Mouse (Mus musculus) liver, embryonic 14.5 days (tissue): Measurements from ENCODE around the gene Olfr736. TPM values are rescaled to one million over a fixed set of nuclear protein-coding genes. Genes with fewer than 3 reads are reported as not detected.

Source experiments
- ATAC-seq: fragments of 200-750 bp; cut with Nextera tagmentation; 2 replicates; pipeline ENCODE4 v1.8.0; 2017; ENCODE audit warnings: moderate number of reproducible peaks, mild to moderate bottlenecking, moderate library complexity; ENCODE audit not compliant: insufficient read depth
- DNase-seq, 3 experiments: peaks; one replicate each; pipeline ENCODE4 v3.0.0-alpha.2; 2012 to 2013; ENCODE audit warnings: low read depth in 3 of 3, low spot score in 3 of 3
- H3K27ac ChIP-seq: fragments of 300-500 bp; sonication (generic); 2 replicates; pipeline ENCODE4 v1.5.1; 2014; ENCODE audit warnings: moderate library complexity, mild to moderate bottlenecking, control low read depth, inconsistent platforms
- H3K27me3 ChIP-seq: fragments of 300-500 bp; sonication (generic); 2 replicates; pipeline ENCODE4 v1.6.1; 2014; ENCODE audit warnings: mild to moderate bottlenecking, low read length, moderate library complexity; ENCODE audit not compliant: control insufficient read depth, insufficient read depth
- H3K36me3 ChIP-seq: fragments of 300-500 bp; sonication (generic); replicated peaks from 2 replicates; pipeline ENCODE4 v1.6.1; 2014; ENCODE audit warnings: low read depth; ENCODE audit not compliant: control insufficient read depth, insufficient read depth
- H3K4me1 ChIP-seq, 2 experiments: fragments of 200-500 bp in 1 of 2; fragments of 300-500 bp in 1 of 2; sonication (generic) in 1 of 2; replicated peaks; 2 replicates each; pipeline ENCODE4 v1.6.1; 2012 to 2014; ENCODE audit warnings: antibody characterized with exemption in 1 of 2, inconsistent platforms in 1 of 2, low read length in 1 of 2; ENCODE audit not compliant: control insufficient read depth in 2 of 2, insufficient read depth in 2 of 2
- H3K4me2 ChIP-seq: fragments of 300-500 bp; sonication (generic); 2 replicates; pipeline ENCODE4 v1.6.1; 2014; ENCODE audit warnings: low read depth, mild to moderate bottlenecking, control low read depth, moderate library complexity
- H3K4me3 ChIP-seq, 2 experiments: fragments of 200-500 bp in 1 of 2; fragments of 300-500 bp in 1 of 2; sonication (generic) in 1 of 2; 2 replicates each; pipeline ENCODE4 v1.5.1; 2012 to 2014; ENCODE audit warnings: low read depth in 2 of 2, low read length in 2 of 2, mild to moderate bottlenecking in 2 of 2, control low read depth in 1 of 2, inconsistent platforms in 1 of 2, moderate library complexity in 1 of 2; ENCODE audit not compliant: insufficient read depth in 1 of 2
- H3K9ac ChIP-seq: fragments of 300-500 bp; sonication (generic); replicated peaks from 2 replicates; pipeline ENCODE4 v1.6.1; 2014; ENCODE audit warnings: mild to moderate bottlenecking, control low read depth, moderate library complexity
- H3K9me3 ChIP-seq: fragments of 300-500 bp; sonication (generic); 2 replicates; pipeline ENCODE4 v1.6.1; 2016; ENCODE audit warnings: low read length, mixed read lengths; ENCODE audit not compliant: control insufficient read depth
- CTCF ChIP-seq: IDR thresholded peaks from 2 replicates; pipeline ENCODE4 v1.5.1; 2016; ENCODE audit warnings: antibody characterized with exemption, low read depth, control low read depth
- EP300 ChIP-seq: IDR thresholded peaks from 2 replicates; pipeline ENCODE4 v1.6.1; 2016; ENCODE audit warnings: antibody characterized with exemption, low read depth
- WGBS: fragments of 180-500 bp; shearing (Covaris S2); extraction: QIAGEN DNeasy Blood & Tissue Kit; methylation state at CpG from one replicate; pipeline ENCODE4 v1.1.7; 2014; ENCODE audit not compliant: insufficient replicate concordance; 5-methylcytosine and 5-hydroxymethylcytosine counted together
- polyA plus RNA-seq, 2 experiments: library from polyadenylated mRNA; depleted of rRNA in 1 of 2; stranded (reverse) in 1 of 2; unstranded in 1 of 2; fragments of >200 nt; fragmentation: Nextera tagmentation in 1 of 2; extraction: Ambion mirVana in 1 of 2; gene quantifications; 2 replicates each; pipeline versions ENCODE4 v1.2.1 to v1.2.3; 2012 to 2014

Olfr736 gene
- polyA plus RNA-seq, 2 experiments = not detected

GRCm38 (mm10) chr14:50360480-50360879, 20.5 kb upstream of the Olfr736 start:
- H3K4me2 ChIP-seq = no peak overlapping the region
- ATAC-seq (no peak), DNase-seq (no peak)
- H3K27me3 ChIP-seq = no peaks in the 10 kb centered on the region
- WGBS = 46% methylated on average over 3 of the region's 3 CpGs
- no peak overlapping the region for H3K9ac ChIP-seq
- H3K27ac ChIP-seq = no peak overlapping the region
- H3K4me3 ChIP-seq = no peak overlapping the region
- no peaks in the 10 kb centered on the region for H3K9me3 ChIP-seq
- TF ChIP-seq CTCF (no peak), EP300 (no peak)
- no peaks in the 10 kb centered on the region for H3K4me1 ChIP-seq
- no peaks in the 10 kb centered on the region for H3K36me3 ChIP-seq

- TF ChIP-seq EP300 (no peak), CTCF (no peak)
- no peaks in the 10 kb centered on the region for H3K9me3 ChIP-seq
Measured at GRCm38 (mm10) chr14:50363561-50363960, 17.4 kb upstream of the Olfr736 start.

GRCm38 (mm10) chr14:50407268-50407667, 26.3 kb downstream of the Olfr736 start, which contains the start of gene Olfr738:
Gene Olfr738, plus strand, starts transcription at chr14:50407568.
- DNase-seq = no peak
- H3K4me2 ChIP-seq = no peak within 1 kb of the TSS
- no peak within 1 kb of the TSS for H3K9ac ChIP-seq
- H3K4me3 ChIP-seq = no peak within 1 kb of the TSS
- H3K4me1 ChIP-seq = no peaks in the 10 kb centered on the region
- no peaks in the 10 kb centered on the region for H3K9me3 ChIP-seq
- 78% methylated on average over 1 of the region's 1 CpGs for WGBS
- H3K36me3 ChIP-seq = no peaks in the 10 kb centered on the region
- ATAC-seq = no peak
- H3K27me3 ChIP-seq = no peaks in the 10 kb centered on the region
- no peak within 1 kb of the TSS for H3K27ac ChIP-seq
- TF ChIP-seq EP300 (no peak), CTCF (no peak)

More at GRCm38 (mm10) chr14:50363561-50363960, 17.4 kb upstream of the Olfr736 start:
- Histone ChIP-seq H3K4me2 (no peak overlapping the region), H3K36me3 (no peaks in the 10 kb centered on the region), H3K27ac (no peak overlapping the region), H3K27me3 (no peaks in the 10 kb centered on the region), H3K4me3 (no peak overlapping the region), H3K9ac (no peak overlapping the region), H3K4me1 (no peaks in the 10 kb centered on the region)
- DNase-seq (no peak), ATAC-seq (no peak)
- 48% methylated on average over 2 of the region's 2 CpGs for WGBS

- Histone ChIP-seq H3K4me1 (no peaks in the 10 kb centered on the region), H3K4me3 (no peak within 1 kb of the TSS), H3K27ac (no peak within 1 kb of the TSS), H3K9me3 (no peaks in the 10 kb centered on the region), H3K4me2 (no peak within 1 kb of the TSS), H3K36me3 (no peaks in the 10 kb centered on the region), H3K9ac (no peak within 1 kb of the TSS), H3K27me3 (no peaks in the 10 kb centered on the region)
- WGBS = 42% methylated on average over 2 of the region's 2 CpGs
- TF ChIP-seq EP300 (no peak), CTCF (no peak)
- ATAC-seq (no peak), DNase-seq (no peak)
Measured at GRCm38 (mm10) chr14:50418326-50418725, 37.4 kb downstream of the Olfr736 start, which contains the start of gene Olfr739. Gene Olfr739, plus strand, starts transcription at chr14:50418626.

Other genes with a start within 250 kb of the Olfr736 start
- not detected in 2 replicates for gene Olfr728, start 238.5 kb upstream of the Olfr736 start, polyA plus RNA-seq (2012; rRNA removed)
- not detected in 2 replicates for gene Olfr728, start 238.5 kb upstream of the Olfr736 start, polyA plus RNA-seq (2014; fragmentation: Nextera tagmentation; extraction: Ambion mirVana)
- gene Olfr729, start 228.3 kb upstream of the Olfr736 start, polyA plus RNA-seq (2012; rRNA removed) = not detected in 2 replicates
- gene Olfr729, start 228.3 kb upstream of the Olfr736 start, polyA plus RNA-seq (2014; fragmentation: Nextera tagmentation; extraction: Ambion mirVana) = not detected in 2 replicates
- not detected in 2 replicates for gene Olfr730, start 193.0 kb upstream of the Olfr736 start, polyA plus RNA-seq (2012; rRNA removed)
- not detected in 2 replicates for gene Olfr730, start 193.0 kb upstream of the Olfr736 start, polyA plus RNA-seq (2014; fragmentation: Nextera tagmentation; extraction: Ambion mirVana)
- gene Olfr731, start 139.3 kb upstream of the Olfr736 start, polyA plus RNA-seq (2012; rRNA removed) = not detected in 2 replicates
- gene Olfr731, start 139.3 kb upstream of the Olfr736 start, polyA plus RNA-seq (2014; fragmentation: Nextera tagmentation; extraction: Ambion mirVana) = not detected in 2 replicates
- not detected in 2 replicates for gene Olfr732, start 97.0 kb upstream of the Olfr736 start, polyA plus RNA-seq (2012; rRNA removed)
- gene Olfr732, start 97.0 kb upstream of the Olfr736 start, polyA plus RNA-seq (2014; fragmentation: Nextera tagmentation; extraction: Ambion mirVana) = not detected in 2 replicates
- not detected in 2 replicates for gene Olfr733, start 79.6 kb upstream of the Olfr736 start, polyA plus RNA-seq (2012; rRNA removed)
- gene Olfr733, start 79.6 kb upstream of the Olfr736 start, polyA plus RNA-seq (2014; fragmentation: Nextera tagmentation; extraction: Ambion mirVana) = not detected in 2 replicates
- gene Olfr734, start 54.4 kb upstream of the Olfr736 start, polyA plus RNA-seq (2012; rRNA removed) = not detected in 2 replicates
- gene Olfr734, start 54.4 kb upstream of the Olfr736 start, polyA plus RNA-seq (2014; fragmentation: Nextera tagmentation; extraction: Ambion mirVana) = not detected in 2 replicates
- gene Olfr735, start 32.3 kb upstream of the Olfr736 start, polyA plus RNA-seq (2012; rRNA removed) = not detected in 2 replicates
- gene Olfr735, start 32.3 kb upstream of the Olfr736 start, polyA plus RNA-seq (2014; fragmentation: Nextera tagmentation; extraction: Ambion mirVana) = not detected in 2 replicates
- gene Tlr11, start 23.2 kb upstream of the Olfr736 start, polyA plus RNA-seq (2012; rRNA removed) = 0.04 TPM in 2 replicates
- 0.05 TPM in 1 of 2 replicates, not detected in the other for gene Tlr11, start 23.2 kb upstream of the Olfr736 start, polyA plus RNA-seq (2014; fragmentation: Nextera tagmentation; extraction: Ambion mirVana)
- not detected in 2 replicates for gene Olfr738, start 26.4 kb downstream of the Olfr736 start, polyA plus RNA-seq (2012; rRNA removed)
- not detected in 2 replicates for gene Olfr738, start 26.4 kb downstream of the Olfr736 start, polyA plus RNA-seq (2014; fragmentation: Nextera tagmentation; extraction: Ambion mirVana)
- gene Olfr739, start 37.5 kb downstream of the Olfr736 start, polyA plus RNA-seq (2012; rRNA removed) = not detected in 2 replicates
- gene Olfr739, start 37.5 kb downstream of the Olfr736 start, polyA plus RNA-seq (2014; fragmentation: Nextera tagmentation; extraction: Ambion mirVana) = not detected in 2 replicates
- not detected in 2 replicates for gene Olfr740, start 64.4 kb downstream of the Olfr736 start, polyA plus RNA-seq (2012; rRNA removed)
- not detected in 2 replicates for gene Olfr740, start 64.4 kb downstream of the Olfr736 start, polyA plus RNA-seq (2014; fragmentation: Nextera tagmentation; extraction: Ambion mirVana)
- not detected in 2 replicates for gene Olfr741, start 91.6 kb downstream of the Olfr736 start, polyA plus RNA-seq (2012; rRNA removed)
- gene Olfr741, start 91.6 kb downstream of the Olfr736 start, polyA plus RNA-seq (2014; fragmentation: Nextera tagmentation; extraction: Ambion mirVana) = not detected in 2 replicates
- not detected in 2 replicates for gene Olfr742, start 122.4 kb downstream of the Olfr736 start, polyA plus RNA-seq (2012; rRNA removed)
- gene Olfr742, start 122.4 kb downstream of the Olfr736 start, polyA plus RNA-seq (2014; fragmentation: Nextera tagmentation; extraction: Ambion mirVana) = not detected in 2 replicates
- not detected in 2 replicates for gene Olfr743, start 140.7 kb downstream of the Olfr736 start, polyA plus RNA-seq (2012; rRNA removed)
- not detected in 2 replicates for gene Olfr743, start 140.7 kb downstream of the Olfr736 start, polyA plus RNA-seq (2014; fragmentation: Nextera tagmentation; extraction: Ambion mirVana)
- not detected in 2 replicates for gene Olfr744, start 233.7 kb downstream of the Olfr736 start, polyA plus RNA-seq (2012; rRNA removed)
- not detected in 2 replicates for gene Olfr744, start 233.7 kb downstream of the Olfr736 start, polyA plus RNA-seq (2014; fragmentation: Nextera tagmentation; extraction: Ambion mirVana)